Mouse (Mus musculus) frontal cortex, adult 2 months (tissue): ENCODE data around the gene Mok. TPM values are rescaled to one million over a fixed set of nuclear protein-coding genes. Genes with fewer than 3 reads are reported as not detected.
A peak's percentile ranks its signal among the peaks of the same experiment; 100 is the strongest.
"Not testable (repeated sequence)": the region's sequence is repeated elsewhere in the genome, so short reads cannot be mapped to it uniquely, and the experiment has no call there.

Source experiments
- DNase-seq, 2 experiments: peaks; one replicate each; pipeline ENCODE4 v3.0.0; 2022; ENCODE audit warnings: low spot score in 1 of 2; ENCODE audit errors: extremely low spot score in 1 of 2
- polyA plus RNA-seq: library from polyadenylated mRNA; depleted of rRNA; stranded (reverse); fragments of >200 nt; gene quantifications from 2 replicates; pipeline ENCODE4 v1.2.3, GENCODE M21; 2012; rRNA removed

Mok gene
- 14.0 and 14.2 TPM in 2 replicates for polyA plus RNA-seq

DNA sequence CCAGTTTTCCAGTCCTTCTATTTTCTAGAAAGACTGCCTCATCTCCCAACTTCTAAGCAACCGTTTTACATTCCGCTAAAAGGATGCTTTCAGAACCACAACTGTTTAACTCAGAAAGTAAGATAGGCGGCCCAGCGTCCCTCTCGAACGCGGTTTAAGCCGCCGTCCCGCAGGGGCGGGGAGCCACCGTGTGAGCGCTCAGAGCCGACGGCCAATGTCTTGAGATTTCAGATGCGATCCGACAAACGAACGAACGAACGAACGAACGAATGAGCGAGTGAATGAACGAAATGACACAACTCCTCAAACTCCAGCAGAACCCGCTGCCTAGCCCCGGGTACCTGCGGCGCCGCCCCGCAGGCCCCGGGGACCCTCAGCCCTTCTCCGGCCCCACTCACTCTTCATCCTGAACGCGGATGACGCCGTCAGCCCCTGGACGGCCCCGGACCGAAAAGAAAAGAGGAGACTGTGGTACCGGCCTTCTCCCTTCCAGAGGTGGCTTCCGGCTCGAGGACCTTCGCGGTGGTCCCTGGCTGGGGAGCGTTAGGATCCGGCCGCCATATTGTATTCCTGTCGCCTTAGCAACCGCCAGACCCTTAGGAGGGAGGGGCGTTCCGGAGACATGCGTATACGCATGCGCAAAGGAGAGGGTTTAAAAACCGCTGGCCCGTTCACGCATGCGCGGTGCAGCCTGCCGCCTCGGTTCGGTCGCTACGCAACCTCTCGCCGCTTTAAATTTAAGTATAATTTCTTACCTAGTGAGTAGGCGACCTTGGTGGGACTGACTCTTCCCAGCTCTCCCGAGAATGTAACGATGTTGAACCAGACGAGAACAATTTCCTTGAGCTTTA lies at the start of gene Mok:
Gene Mok (minus strand): TSS at position 592 of the 851 bp plus-strand sequence.
- DNase-seq = peak; percentile 93 to 99

GRCm38 (mm10) chr12:110889036-110890020 lies 48.6 kb upstream of the Mok start, which contains the start of the genes Cinp and Tecpr2:
Gene Cinp (minus strand): TSS chr12:110889145.
Gene Tecpr2 (plus strand): TSS chr12:110889264.
- peak; percentile 97 to 98 for DNase-seq

DNA sequence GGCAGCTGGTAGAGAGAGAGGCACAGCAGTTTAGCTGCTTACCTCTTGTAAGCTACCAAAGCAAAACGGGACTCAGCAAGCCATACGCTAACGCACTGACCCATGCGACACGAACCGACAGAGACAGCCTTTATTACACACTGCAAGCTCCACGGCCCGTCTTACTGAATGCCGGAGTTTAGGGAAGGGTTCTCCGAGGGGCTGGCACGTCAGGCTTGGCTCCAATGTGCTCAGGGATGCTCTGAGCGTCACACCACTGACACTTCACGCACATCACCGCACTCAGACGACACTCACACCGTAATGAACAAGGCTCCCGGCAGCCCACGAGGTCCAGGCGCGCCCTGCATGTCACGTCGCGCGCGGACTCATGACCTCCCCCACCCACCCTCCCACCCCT lies 47.9 kb upstream of the Mok start:
- DNase-seq = peak in 1 of 2 experiments; percentile 37

- DNase-seq = no peak
Measured at GRCm38 (mm10) chr12:110888106-110888505, 47.4 kb upstream of the Mok start.

DNA sequence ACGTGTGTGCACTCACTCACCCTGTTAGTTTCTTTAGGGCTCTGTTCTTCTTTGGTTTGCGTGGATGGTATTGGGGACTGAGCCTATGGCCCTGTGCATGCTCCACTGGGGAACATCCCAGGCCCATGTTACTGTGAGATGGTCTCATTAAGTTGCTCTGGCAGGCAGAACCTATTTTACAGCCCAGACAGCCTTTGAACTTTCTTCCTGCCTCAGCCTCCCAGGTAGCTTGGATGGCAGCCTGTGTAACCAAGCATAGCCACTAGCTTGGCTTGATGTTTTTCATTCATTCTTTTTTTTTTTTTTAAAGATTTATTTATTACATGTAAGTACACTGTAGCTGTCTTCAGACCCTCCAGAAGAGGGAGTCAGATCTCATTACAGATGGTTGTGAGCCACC lies 44.5 kb upstream of the Mok start:
- DNase-seq = no peak

GRCm38 (mm10) chr12:110882291-110882690 lies 41.6 kb upstream of the Mok start:
- DNase-seq = no peak

DNA sequence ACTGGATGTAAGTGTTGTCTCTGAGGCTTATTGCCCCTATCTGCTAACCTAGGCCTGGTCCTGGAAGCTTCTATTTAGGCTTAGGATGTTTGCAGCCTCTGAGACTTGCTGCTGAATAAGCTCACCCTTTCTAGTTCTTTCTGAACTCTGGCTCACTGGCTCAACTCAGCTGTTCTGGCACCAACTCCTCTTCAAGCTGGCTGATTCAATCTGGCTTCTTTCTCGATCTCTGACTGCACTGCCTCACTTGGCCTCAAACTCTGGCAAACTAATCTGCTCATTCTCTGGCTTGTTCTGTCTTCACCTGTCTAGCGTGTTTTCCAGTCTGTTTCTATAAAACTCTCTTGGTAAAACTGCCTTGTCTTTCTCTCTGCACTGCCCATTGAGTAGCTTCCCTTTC lies 34.6 kb upstream of the Mok start:
- DNase-seq = no peak

GRCm38 (mm10) chr12:110871247-110871646 lies 30.5 kb upstream of the Mok start:
- DNase-seq = no peak

- no peak for DNase-seq
Measured at GRCm38 (mm10) chr12:110870107-110870506, 29.4 kb upstream of the Mok start.

GRCm38 (mm10) chr12:110865989-110866388 lies 25.2 kb upstream of the Mok start:
- DNase-seq = peak in 1 of 2 experiments; percentile 48

GRCm38 (mm10) chr12:110865571-110865970 lies 24.8 kb upstream of the Mok start:
- DNase-seq = no peak

DNA sequence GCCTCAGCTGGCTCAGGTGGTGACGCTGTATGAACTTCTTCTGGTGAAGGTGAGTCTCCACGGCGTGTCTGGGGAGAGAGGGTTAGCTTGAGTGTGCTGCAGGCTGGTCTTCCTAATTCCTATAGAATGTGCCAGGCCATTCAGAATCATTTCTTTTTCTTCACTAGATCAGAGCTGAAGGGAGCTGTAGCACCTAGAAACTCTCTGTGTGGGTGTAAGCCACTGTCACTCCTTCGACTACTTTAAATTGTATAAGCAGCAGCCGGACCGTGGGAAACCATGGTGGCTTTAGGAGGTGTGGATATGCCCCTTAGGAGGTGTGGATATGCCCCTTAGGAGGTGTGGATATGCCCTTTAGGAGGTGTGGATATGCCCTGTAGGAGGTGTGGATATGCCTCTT lies 23.3 kb upstream of the Mok start:
- DNase-seq = peak in 1 of 2 experiments; percentile 44

DNA sequence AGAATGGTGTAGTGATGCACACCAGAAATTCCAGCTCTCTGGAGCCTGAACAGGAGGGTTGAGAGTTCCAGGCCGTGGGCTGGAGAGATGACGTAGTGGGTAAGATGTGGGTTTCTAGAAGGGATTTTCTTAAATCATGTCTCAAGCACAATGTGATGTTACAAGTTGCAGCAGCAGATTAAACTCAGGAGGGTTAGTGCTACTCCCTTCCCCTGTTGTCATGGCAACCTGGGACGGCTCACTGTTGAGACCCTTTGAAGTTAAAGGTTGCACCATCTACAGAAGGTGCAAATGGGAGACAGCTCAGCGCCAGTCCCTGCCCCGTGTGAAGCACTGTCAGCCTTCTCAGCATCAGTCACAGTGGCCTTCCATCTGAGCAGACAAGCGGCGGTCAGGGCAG lies 20.5 kb upstream of the Mok start:
- DNase-seq = peak in 1 of 2 experiments; percentile 50

DNA sequence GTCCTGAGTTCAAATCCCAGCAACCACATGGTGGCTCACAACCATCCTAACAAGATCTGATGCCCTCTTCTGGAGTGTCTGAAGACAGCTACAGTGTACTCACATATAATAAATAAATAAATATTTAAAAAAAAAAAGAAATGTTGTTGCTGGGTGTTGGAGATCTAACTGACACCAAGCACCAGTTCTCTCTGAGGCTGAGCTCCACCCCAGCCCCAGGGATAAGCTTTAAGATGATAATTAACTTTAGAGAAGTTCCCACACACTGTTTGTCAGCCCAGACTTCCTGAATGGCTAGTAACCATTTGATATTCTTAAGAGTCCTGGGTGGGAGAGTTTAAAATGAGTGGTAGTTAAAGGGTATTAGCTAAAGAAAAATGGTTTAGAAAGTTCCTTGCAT lies 19.6 kb upstream of the Mok start:
- no peak for DNase-seq

DNA sequence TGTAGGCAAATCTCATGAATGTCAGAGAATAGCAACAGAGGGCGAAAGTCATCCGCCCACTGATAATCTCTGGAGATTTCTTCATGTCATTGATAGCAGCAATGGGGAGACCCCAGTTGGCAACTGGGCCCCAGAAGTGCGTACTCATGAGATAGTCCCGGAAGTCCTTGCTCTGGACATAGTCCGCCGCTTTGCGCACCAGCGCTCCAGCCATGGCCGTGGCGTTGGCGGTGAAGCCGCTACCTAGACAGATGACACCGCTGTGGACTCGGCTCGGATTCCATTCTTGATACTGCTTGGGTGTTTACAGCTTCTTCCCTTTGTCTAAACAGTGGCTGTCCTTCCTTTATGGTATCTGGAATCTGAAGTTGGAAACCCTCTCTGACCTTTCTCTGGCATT lies 17.9 kb upstream of the Mok start:
- not testable (repeated sequence) for DNase-seq

DNA sequence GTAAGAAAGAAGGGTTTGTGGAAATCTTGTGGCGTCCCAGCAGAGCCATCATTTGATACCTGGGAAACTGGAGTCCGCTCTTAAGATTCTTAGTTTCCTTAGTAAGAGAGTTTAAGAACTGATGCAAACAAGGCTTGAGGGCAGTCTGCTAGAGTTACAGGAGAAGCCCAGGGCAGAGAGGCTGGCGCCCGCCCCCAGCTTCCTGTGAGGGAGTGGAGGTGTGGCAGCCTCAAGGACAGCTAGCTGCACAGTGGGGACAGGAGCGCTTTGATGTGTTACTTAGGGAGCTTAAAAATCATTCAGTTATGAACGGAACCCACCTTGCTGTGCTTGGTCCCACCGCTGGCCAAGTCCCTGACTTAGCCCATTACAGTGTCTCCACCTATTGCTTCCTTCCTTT lies 16.5 kb upstream of the Mok start:
- DNase-seq = no peak

- DNase-seq = no peak
Measured at GRCm38 (mm10) chr12:110854786-110855737, 14.3 kb upstream of the Mok start.

DNA sequence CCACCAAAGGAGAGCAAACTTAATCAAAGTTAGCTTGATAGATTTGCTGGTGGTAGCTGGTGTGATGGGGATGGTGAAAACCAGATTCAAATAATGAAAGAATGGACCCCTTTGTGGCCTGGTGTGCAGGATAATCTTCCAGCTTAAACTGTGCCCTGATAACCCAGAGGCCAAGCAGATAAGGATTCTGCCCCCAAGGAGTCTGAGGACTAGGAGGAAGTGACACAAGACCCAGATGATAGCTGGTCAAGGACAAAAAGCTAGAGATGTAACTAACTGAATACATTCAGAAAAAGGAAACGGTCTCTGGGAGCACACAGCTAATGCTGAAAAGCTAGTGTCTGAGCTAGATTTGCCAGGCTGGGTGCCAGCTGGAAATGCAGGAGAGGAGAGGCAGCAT lies 11.2 kb upstream of the Mok start:
- DNase-seq = no peak

GRCm38 (mm10) chr12:110851414-110851813 lies 10.7 kb upstream of the Mok start:
- no peak for DNase-seq

GRCm38 (mm10) chr12:110850929-110851256 lies 10.2 kb upstream of the Mok start:
- no peak for DNase-seq
